Mouse (Mus musculus) hindbrain, postnatal 0 days (tissue): ENCODE results near the gene Syn2. TPM values are rescaled to one million over a fixed set of nuclear protein-coding genes. Genes with fewer than 3 reads are reported as not detected.

ENCODE experiments used
- ATAC-seq: fragments of 200-750 bp; cut with Nextera tagmentation; 2 replicates; pipeline ENCODE4 v1.8.0; 2017; ENCODE audit warnings: mild to moderate bottlenecking, moderate TSS enrichment, moderate library complexity
- DNase-seq: peaks from one replicate; pipeline ENCODE4 v3.0.0-alpha.2; 2015; ENCODE audit warnings: low spot score
- H3K27ac ChIP-seq: fragments of 300-500 bp; sonication (generic); 2 replicates; pipeline ENCODE4 v1.5.1; 2014; ENCODE audit warnings: mild to moderate bottlenecking
- H3K27me3 ChIP-seq: fragments of 300-500 bp; sonication (generic); 2 replicates; pipeline ENCODE4 v1.6.1; 2014; ENCODE audit warnings: low read length, mixed read lengths; ENCODE audit not compliant: insufficient read depth
- H3K36me3 ChIP-seq: fragments of 300-500 bp; sonication (generic); 2 replicates; pipeline ENCODE4 v1.6.1; 2014; ENCODE audit warnings: low read length, mixed read lengths; ENCODE audit not compliant: insufficient read depth
- H3K4me1 ChIP-seq: fragments of 300-500 bp; sonication (generic); 2 replicates; pipeline ENCODE4 v1.6.1; 2014; ENCODE audit warnings: antibody characterized with exemption, low read length, mixed read lengths; ENCODE audit not compliant: insufficient read depth
- H3K4me2 ChIP-seq: fragments of 300-500 bp; sonication (generic); 2 replicates; pipeline ENCODE4 v1.6.1; 2014; ENCODE audit warnings: low read depth, mild to moderate bottlenecking, low read length, moderate library complexity, mixed read lengths
- H3K4me3 ChIP-seq: fragments of 300-500 bp; sonication (generic); 2 replicates; pipeline ENCODE4 v1.5.1; 2014; ENCODE audit warnings: low read length
- H3K9ac ChIP-seq: fragments of 300-500 bp; sonication (generic); replicated peaks from 2 replicates; pipeline ENCODE4 v1.6.1; 2014; ENCODE audit warnings: mild to moderate bottlenecking, low read length, moderate library complexity, mixed read lengths
- H3K9me3 ChIP-seq: fragments of 300-500 bp; sonication (generic); 2 replicates; pipeline ENCODE4 v1.6.1; 2016; ENCODE audit warnings: low read length, mixed read lengths
- CTCF ChIP-seq: IDR thresholded peaks from 2 replicates; pipeline ENCODE4 v1.5.1; 2016; ENCODE audit warnings: antibody characterized with exemption, control low read depth, low read depth
- WGBS: fragments of 180-500 bp; shearing (Covaris S2); extraction: QIAGEN DNeasy Blood & Tissue Kit; methylation state at CpG from one replicate; pipeline ENCODE4 v1.1.7; 2014; 5-methylcytosine and 5-hydroxymethylcytosine counted together
- polyA plus RNA-seq: library from polyadenylated mRNA; unstranded; fragments of >200 nt; fragmentation: Nextera tagmentation; extraction: Ambion mirVana; gene quantifications from 2 replicates; pipeline ENCODE4 v1.2.1, GENCODE M21; 2015
- total RNA-seq: library from RNA; depleted of rRNA; stranded (reverse); fragments of >200 nt; gene quantifications from 2 replicates; pipeline ENCODE4 v1.2.3, GENCODE M21; 2014; rRNA removed

Syn2 gene
- total RNA-seq = 128 and 129 TPM in 2 replicates
- 90.2 and 94.7 TPM in 2 replicates for polyA plus RNA-seq

GRCm38 (mm10) chr6:115134501-115135331, at the start of gene Syn2:
TSS of gene Syn2 (plus strand) at chr6:115134902.
- peak; percentile 98 for ATAC-seq

DNA sequence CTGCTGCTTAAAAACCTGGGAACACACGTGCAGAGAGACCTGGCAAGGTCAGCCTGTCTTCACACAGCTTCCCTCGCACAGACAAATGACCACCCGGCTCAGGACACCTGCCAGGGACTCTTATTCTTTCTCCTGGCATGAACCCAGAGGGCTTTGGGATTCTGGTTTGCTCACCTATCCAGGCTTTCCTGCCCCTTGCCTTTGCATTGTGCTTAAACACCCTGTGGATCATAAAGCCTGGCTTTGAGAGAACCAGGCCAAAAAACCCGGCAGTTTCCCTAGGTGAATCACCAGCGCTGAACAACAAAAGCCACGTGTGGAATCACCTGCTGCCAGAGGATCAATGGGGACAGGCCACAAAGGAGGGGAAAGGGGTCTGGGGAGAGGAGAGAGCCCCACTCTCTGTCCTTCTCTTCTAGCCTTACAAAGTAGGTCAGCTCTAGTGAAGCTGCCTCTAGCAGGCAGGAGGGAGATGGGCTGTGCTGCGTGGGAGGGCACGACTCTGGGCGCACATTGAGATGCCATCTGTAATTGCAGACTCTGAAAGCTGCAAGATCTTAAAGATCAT, 49.3 kb upstream of the Syn2 start:
- WGBS = 35% methylated on average over 9 of the region's 9 CpGs
- H3K4me2 ChIP-seq = no peak overlapping the region
- H3K9me3 ChIP-seq = no peaks in the 10 kb centered on the region
- H3K9ac ChIP-seq = peak overlapping the region; percentile 21; the same call in 1 of the 2 replicates
- peak; percentile 37 for DNase-seq
- H3K27ac ChIP-seq = peak overlapping the region; percentile 66; the same call in 1 of the 2 replicates
- no peak for TF ChIP-seq CTCF
- H3K36me3 ChIP-seq = no peaks in the 10 kb centered on the region
- peak; percentile 51; the same call in 1 of the 2 replicates for ATAC-seq
- no peaks in the 10 kb centered on the region for H3K27me3 ChIP-seq
- no peak overlapping the region for H3K4me3 ChIP-seq
- peaks cover 7% of the 10 kb centered on the region for H3K4me1 ChIP-seq

More at GRCm38 (mm10) chr6:115134501-115135331, at the start of gene Syn2:
- Histone ChIP-seq H3K9me3 (no peaks in the 10 kb centered on the region), H3K36me3 (no peaks in the 10 kb centered on the region), H3K4me1 (peaks cover 16% of the 10 kb centered on the region), H3K9ac (peak within 1 kb of the TSS; percentile 89), H3K4me3 (peak within 1 kb of the TSS; percentile 87), H3K27ac (peak within 1 kb of the TSS; percentile 77), H3K4me2 (peak within 1 kb of the TSS; percentile 74), H3K27me3 (no peaks in the 10 kb centered on the region)
- TF ChIP-seq CTCF = no peak
- peak; percentile 95 for DNase-seq
- WGBS = under 1% methylated on average over 65 of the region's 75 CpGs

GRCm38 (mm10) chr6:115088314-115089106, 46.2 kb upstream of the Syn2 start:
- 49% methylated on average over 7 of the region's 7 CpGs for WGBS
- no peak overlapping the region for H3K27ac ChIP-seq
- TF ChIP-seq CTCF = no peak
- DNase-seq = no peak
- H3K4me2 ChIP-seq = no peak overlapping the region
- H3K4me3 ChIP-seq = no peak overlapping the region
- no peaks in the 10 kb centered on the region for H3K27me3 ChIP-seq
- no peaks in the 10 kb centered on the region for H3K9me3 ChIP-seq
- H3K9ac ChIP-seq = no peak overlapping the region
- peaks cover 7% of the 10 kb centered on the region for H3K4me1 ChIP-seq
- ATAC-seq = no peak
- H3K36me3 ChIP-seq = no peaks in the 10 kb centered on the region

DNA sequence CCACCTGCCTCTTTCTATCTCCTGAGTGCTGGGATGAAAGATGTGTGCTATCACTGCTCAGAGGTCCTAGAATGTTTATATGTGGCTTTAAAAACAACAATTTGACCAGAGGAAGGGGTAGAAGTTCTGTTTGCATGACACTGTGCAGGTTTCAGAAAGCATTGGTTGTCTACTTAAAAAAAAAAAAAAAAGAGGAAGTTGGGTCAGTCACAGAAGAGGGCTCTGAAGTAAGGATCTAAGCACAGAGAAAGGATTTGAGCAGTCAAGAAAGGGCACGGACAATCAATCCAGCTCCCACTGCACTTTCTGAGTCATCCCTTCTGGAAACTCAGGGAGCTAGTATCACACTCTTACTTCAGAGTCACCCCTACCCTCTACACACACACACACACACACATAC, 43.0 kb upstream of the Syn2 start:
- no peak for TF ChIP-seq CTCF
- Histone ChIP-seq H3K27ac (no peak overlapping the region), H3K4me1 (no peaks in the 10 kb centered on the region), H3K36me3 (no peaks in the 10 kb centered on the region), H3K4me3 (no peak overlapping the region), H3K27me3 (no peaks in the 10 kb centered on the region), H3K9ac (no peak overlapping the region), H3K9me3 (no peaks in the 10 kb centered on the region), H3K4me2 (no peak overlapping the region)
- DNase-seq (no peak), ATAC-seq (no peak)
- WGBS = 93% methylated on average over 1 of the region's 1 CpGs

GRCm38 (mm10) chr6:115102542-115102941, 32.2 kb upstream of the Syn2 start:
- Histone ChIP-seq H3K4me3 (no peak overlapping the region), H3K27ac (no peak overlapping the region), H3K36me3 (no peaks in the 10 kb centered on the region), H3K4me2 (no peak overlapping the region), H3K27me3 (no peaks in the 10 kb centered on the region), H3K4me1 (no peaks in the 10 kb centered on the region), H3K9ac (no peak overlapping the region), H3K9me3 (no peaks in the 10 kb centered on the region)
- no peak for TF ChIP-seq CTCF
- no peak for ATAC-seq
- no peak for DNase-seq
- 82% methylated on average over 4 of the region's 4 CpGs for WGBS

- no peak for ATAC-seq
- 79% methylated on average over 1 of the region's 1 CpGs for WGBS
These were observed 23.3 kb upstream of the Syn2 start for GRCm38 (mm10) chr6:115111426-115111825.

More at GRCm38 (mm10) chr6:115111426-115111825, 23.3 kb upstream of the Syn2 start:
- no peaks in the 10 kb centered on the region for H3K27me3 ChIP-seq
- H3K9ac ChIP-seq = no peak overlapping the region
- no peak overlapping the region for H3K4me3 ChIP-seq
- no peak overlapping the region for H3K4me2 ChIP-seq
- no peak for TF ChIP-seq CTCF
- no peak for DNase-seq
- no peaks in the 10 kb centered on the region for H3K9me3 ChIP-seq
- no peaks in the 10 kb centered on the region for H3K4me1 ChIP-seq
- no peaks in the 10 kb centered on the region for H3K36me3 ChIP-seq
- no peak overlapping the region for H3K27ac ChIP-seq
